Mouse (Mus musculus): ENCODE data around the gene Ccdc152.

DNA sequence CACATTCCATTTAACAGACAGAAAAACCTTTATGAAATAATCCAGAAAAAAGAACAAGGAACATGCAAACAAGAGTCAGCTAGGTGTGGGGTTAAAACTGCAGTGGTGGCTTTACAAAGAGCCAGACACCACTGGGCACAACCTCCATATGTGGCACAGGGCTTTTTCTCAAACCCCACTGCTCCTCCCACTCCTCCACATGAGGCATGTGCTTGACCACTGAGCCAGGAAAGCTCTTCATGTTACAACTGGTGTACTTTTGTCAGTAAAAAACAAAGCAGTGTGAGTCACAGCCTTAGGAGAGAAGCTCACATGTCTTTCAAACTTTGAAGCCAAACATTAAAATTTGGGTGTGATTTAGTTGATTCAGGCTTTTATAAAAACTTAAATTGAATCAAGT, 22.1 kb downstream of the Ccdc152 start:
- TF ChIP-seq CTCF (IDR thresholded peaks at IDR 0.05; ENCODE audit: low read depth) (no peak), EP300 (IDR thresholded peaks at IDR 0.05; ENCODE audit: low read depth) (no peak)

Measured in liver, postnatal 0 days (tissue).